Mouse (Mus musculus): Measurements from ENCODE around the gene Cox8b.
"Not testable (repeated sequence)": the region's sequence is repeated elsewhere in the genome, so short reads cannot be mapped to it uniquely, and the experiment has no call there.

Gene Cox8b

DNA sequence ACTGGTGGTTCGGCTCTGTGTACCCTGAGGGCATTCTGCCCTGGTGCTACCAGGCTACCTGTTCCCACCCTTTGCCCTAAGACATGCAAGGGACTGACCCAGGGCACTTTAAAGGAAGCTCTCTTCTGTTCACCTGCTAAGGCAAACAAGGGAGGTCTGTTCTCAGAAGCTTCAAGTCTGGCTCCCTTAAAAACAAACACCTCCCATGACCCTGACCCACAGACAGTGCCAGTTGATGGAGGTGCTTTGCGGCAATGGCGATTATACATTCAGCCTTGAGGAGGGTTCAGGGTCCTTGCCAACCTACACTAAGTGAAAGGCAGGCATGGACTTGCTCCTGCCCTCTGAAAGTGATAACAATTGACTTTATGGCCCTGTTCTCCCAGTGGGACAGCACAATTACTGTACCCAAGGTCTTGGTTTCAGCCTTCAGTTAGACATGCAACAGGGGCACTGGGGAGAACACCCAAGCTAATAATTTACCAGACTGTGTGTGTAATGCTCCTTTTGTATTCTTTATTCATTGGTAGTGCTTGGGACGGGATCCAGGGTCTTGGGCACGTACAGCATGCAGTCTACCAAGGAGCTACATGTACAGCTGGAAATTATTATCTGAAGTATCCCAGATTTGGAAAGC is 12.7 kb upstream of the Cox8b start:
- DNase-seq = no peak

DNA sequence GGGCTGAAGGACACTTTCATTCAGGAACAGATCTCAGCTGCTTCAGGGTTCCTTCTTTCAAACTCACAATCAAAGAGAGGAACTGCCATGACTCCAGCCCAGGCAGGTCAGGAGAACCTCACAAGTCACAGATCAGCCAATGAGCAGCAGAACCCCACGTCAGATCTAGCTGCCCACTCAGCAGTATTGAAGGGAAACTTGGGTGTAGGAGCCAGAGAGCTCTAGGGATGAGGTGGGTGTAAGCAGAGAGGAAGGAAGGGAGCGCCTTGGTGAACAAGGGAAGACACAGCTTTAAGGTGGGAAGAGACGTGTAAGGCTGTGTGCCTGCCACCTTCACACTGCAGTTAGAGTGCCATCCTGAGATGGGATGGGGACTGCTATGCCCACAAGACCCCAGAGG is 12.0 kb upstream of the Cox8b start:
- DNase-seq = no peak

DNA sequence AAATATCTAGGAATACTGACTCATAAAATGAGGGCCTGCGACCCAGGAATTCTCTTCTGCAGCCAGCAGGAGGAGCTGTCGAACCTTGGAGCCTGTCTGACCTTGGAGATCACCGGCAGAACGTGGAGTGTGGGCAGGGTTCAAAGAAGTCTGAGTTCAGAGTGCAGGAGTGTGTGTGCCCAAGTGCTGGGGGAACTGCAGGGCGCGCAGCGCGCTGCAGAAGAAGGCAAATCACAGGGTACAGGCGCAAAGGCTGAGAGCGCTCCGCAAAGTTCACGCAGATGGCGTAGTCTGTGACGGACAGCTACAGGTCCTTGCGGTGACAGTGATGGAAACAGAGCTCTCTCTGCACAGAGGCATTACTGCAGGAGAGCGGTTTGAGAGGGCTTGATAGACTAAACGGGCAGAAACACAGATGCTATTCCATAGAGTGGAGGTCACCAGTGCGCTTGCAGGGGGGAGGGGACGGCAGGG is 8.4 kb upstream of the Cox8b start:
- DNase-seq = peak; percentile 70

DNA sequence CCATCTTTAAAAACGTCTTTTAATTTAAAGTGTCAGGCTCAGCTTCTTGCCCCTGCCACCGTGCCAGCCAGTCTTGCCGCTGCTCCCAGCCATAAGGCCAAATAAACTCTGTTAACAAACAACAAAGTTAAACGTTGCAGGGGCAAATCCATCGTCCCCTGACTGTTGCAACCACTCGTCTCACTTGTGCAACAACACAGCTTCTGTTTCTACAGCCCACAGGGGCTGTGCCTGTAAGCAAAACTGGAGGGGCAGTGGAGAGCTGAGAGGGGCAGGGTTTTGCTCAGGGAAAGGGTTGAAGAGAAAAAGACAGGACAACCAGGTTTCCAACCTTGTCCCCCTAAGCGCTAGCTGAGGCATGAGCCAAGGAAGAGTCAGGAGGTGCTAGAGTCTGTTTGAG is 7.9 kb upstream of the Cox8b start:
- DNase-seq = no peak

DNA sequence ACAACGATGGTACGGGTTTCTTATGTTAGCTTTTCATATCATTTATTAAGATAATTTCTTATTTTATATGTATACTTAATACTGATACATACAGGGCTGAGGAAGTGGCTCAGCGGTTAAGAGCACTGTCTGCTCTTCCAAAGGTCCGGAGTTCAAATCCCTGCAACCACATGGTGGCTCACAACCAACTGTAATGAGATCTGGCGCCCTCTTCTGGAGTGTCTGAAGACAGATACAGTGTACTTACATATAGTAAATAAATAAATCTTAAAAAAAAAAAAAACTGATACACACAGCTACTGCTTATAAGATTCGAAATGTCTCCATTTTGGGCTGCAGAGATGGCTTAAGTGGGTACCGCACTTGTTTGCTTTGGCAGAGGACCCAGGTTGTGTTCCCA is 7.5 kb upstream of the Cox8b start:
- no peak for DNase-seq

DNA sequence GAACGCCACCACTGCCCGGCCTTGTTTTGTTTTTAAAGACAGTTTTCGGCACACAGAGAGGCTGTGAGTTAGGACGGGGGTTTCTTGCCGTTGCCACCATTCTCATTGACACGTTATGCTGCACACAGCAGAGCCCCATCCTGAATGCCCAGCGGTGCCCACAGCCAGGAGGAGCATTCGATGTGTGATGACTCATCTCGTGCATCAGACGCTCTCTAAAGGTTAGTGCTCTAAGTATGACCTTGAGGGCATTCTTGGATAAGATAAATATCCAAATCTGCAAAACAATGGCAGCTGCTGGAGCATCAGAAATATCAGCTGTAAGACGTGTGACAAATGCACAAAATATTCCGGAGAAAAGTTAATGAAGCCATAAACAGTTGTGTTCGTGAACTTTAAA is 6.9 kb upstream of the Cox8b start:
- DNase-seq = no peak

DNA sequence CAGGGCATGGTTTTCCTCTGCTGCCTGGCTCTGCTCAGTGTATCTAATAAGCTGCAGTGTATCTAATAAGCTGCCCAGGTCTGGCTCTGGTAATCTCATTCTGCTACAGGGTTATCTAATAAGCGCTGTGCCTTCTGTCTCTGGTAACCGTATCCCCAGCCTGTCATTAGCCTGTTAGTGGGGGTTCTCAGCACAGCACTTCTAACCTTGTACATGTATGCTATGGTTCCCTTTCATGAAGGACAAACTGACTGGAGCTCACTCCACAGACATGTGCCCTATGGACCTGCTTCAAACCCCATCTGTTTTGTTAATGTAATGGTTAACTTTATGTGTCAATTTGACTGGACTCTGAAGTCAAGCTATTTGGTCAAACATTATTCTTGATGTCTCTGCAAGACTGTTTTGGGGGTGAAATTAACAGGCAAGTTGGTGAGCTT is 5.4 kb upstream of the Cox8b start:
- DNase-seq = no peak

DNA sequence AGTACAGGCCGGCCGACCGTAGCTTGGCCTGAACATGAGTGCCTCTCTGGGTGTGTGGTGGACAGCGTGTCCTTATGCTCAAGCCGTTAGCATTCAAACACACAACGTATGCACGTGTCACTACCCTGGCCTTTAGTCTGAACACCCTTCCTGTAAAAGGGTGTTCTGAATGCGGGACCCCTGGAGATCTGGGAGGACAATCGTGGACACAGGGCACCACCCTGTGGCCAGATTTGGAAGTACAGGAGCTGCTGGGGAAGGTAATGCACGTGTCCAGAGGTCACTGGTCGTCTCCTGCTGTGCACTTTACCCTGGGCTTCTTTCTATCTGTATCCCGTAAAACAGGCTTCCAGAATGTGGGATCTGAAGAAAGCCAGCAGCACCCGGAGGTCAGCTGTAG is 3.0 kb upstream of the Cox8b start:
- DNase-seq = peak; percentile 79

DNA sequence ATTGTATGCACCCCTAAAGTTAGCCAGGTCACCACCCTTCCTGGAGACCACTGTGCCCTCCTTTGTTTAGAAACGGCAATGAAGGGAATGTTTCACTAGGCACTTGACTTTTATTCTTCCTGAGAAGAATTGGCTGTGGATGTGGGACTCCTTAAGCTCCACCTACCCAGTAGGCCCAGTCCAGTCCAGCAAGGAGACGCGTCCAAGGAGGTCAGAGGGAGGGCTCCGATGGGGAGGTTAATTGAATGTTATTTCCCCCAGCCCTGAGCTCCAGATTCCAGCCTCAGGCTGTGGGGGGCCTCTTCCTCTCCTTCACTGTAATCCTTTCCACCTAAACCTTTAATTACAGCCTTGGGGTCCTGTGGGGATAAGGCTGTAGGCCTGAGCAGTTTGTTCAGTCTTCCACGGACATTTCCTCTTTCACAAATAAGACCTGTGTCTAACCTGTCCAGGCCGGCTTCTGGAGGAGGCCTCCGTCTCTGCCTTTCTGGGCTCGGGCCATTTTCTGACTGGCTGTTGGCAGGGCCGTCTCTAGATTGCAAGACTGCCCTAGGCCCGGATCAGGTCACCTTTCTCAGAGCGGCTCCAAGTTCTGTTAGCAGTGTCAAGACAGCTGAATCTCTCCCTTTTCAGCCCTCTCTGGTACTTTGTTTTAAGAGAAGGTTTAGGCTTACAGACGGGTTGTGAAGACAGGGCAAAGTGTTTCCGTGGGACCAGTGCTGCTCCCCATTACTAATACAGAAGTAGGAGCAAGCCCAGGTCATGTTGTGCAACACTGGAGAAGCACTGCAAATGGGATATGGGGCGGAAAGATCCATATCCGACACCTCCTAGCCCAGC is 2.0 kb upstream of the Cox8b start:
- no peak for DNase-seq

DNA sequence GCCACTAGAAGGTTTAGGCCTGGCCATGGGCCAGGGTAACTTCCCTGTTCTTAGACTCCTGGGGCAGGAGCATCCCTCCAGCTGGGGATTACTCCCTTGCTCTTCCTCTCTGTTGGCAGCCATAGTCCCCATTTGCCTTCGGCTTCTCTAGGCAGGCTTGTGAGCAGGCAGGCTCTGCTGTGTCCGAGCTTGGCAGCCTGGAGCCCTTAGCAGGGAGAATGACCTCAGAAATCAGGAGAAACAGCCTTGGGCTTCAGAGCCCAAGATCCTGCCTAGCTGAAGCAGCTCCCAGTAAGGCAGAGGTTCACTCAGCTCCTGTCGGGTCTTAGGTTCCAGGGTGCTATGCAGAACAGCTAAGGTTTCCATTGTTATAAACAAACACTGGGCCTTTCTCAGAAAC is 1.1 kb downstream of the Cox8b start:
- DNase-seq = no peak

DNA sequence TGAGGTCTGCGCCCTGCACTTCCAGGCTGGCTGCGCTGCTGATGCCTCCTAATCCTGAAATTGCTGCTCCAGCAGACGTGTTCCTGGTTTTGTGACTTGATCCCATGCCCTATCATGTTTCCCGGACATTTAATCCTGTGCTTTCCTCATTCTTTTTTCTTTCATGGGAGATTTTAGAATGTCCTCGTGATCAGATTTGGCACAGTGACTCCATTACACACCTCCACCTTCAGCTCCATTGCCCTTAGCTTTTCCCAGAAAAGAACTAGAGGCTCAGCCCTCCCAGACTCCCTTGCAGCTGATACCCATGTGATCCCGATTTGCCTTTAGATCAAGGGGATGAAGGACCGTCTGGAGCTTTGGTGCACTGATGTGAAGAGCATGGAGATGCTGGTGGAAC is 2.4 kb downstream of the Cox8b start:
- no peak for DNase-seq

DNA sequence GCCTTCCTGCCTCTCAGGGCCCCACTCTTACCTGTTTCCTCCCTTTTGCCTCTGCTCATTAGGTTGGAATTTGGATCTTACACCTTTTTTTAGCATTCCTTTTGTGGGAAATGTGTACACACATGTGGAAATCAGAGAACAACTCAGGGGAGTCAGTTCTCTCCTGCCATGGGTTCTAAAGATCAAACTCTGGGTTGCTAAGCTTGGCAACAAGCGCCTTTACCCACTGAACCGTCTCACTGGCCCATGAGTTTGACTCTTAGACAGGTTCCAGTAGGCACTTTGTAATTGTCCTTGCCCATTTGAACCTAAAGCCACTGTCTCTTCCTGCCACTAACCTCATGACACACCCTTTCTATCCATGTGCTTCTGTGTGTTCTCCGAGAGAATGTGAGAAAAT is 5.6 kb downstream of the Cox8b start:
- DNase-seq = no peak

DNA sequence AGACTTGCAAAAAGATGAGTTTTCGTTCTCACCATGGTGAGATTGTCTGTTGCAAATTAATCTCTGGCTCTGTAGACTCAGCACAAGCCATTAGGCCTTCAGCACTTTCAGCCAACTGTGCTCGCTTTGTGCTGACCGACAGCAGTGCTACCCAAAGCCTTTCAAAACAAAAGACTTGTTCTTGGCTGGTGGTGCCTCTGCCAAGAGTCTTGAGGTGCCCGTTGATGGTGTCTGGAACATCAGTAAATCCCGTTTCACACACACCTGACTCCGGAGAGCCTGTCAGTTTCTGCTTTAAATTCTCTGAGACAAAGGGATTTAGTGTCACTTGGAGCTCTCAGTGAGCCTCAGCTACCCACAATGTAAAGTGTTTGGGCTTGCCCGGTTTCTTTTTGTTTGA is 6.2 kb downstream of the Cox8b start:
- DNase-seq = no peak

DNA sequence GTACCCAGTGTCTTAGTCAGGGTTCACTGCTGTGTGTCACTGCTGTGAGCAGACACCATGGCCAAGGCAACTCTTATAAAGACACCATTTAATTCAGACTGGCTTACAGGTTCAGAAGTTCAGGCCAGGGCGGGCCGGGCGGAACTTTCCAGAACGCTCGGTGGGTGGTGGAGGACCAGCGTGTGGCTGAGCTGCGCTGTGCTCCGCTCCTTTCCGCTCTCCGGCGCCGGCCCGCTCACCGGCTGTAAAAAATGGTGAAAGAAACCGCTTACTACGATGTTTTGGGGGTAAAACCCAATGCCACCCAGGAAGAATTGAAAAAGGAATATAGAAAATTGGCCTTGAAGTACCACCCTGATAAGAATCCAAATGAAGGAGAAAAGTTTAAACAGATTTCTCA is 9.6 kb downstream of the Cox8b start:
- not testable (repeated sequence) for DNase-seq

DNA sequence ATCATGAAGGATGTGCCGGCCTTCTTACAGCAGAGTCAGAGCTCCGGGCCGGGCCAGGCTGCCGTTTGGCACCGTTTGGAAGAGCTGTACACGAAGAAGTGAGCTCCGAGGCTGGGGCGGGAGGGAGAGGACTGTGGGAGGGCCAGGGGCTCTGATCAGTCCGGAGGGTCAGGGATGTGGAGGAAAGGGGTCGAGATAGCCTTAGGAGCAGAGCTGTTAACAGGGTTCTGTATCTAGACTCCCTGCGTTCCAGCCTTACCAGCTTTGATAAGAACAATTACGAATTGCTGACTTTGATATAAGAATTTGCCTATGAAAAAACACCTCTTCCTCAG is 17.8 kb downstream of the Cox8b start:
- no peak for DNase-seq

DNA sequence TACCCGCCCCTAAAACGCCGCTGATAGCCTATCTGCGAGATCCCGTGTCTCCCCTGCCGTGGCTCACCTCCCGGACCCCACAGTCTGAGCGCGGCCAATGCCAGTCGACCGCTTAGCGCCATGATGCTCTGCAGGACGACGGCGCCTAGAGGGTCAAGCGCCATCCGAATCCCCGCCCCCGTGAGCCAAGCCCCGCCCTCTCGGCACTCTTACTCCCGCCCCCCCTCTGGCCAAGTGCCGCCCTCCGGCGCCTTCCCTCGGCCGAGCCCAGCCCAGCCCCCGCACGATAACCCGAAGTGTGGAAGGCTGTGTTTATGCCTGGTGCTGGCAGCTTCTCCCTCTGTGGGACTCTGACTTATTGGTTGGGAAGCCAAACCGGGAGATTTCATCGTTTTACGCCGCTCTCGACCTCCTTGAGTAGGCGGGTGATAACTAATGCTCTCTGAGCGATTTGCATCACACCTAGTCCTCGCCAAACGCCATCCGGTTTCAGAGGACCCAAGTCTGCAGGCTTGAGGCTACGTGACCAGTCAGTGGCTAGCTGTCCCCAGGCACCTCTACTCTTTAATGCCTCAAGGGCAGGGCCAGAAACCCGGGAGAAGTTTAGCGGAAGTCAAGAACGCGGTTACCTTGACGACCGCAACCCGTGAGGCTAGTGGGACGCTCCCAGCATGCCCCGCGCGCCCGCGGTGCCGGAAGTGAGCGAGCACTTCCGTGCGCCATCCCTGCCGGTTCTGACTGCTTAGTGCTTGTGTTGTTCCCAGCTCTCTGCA is 18.4 kb downstream of the Cox8b start, which contains the start of the genes Psmd13 and Sirt3:
Gene Psmd13, plus strand, starts transcription at position 273 of the 773 bp plus-strand sequence.
Gene Sirt3, minus strand, starts transcription at position 614 of the 773 bp plus-strand sequence.
- DNase-seq = peak; percentile 90

DNA sequence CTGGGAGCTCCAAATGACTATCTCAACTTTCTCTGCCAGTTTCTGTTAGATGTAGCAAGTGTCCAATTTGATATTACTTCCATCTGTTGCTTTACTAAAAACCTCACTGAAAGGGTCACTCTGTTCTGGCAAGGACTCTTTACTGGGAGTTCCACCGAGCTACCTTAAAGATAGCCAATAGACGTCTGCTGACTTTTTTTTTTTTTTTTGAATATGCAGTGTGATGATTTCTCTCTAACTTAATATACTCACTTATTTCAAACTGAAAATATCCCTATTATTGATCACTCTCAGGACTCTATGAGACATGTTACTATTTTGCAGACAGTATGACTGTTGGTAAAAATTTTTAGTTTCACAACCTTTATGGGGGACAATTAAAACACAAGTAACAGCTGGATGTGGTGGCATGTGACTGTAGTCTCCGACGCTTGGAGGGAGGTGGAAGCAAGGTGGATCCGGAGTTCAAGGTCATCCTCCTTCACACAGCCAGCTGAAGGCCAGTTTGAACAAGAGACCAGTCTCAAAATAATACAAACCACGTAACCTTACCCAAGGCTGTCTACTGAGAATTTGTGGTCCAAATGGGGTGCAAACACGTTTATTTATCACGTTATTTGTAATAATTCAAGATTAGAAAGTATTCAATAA is 19.3 kb downstream of the Cox8b start:
- DNase-seq = no peak

DNA sequence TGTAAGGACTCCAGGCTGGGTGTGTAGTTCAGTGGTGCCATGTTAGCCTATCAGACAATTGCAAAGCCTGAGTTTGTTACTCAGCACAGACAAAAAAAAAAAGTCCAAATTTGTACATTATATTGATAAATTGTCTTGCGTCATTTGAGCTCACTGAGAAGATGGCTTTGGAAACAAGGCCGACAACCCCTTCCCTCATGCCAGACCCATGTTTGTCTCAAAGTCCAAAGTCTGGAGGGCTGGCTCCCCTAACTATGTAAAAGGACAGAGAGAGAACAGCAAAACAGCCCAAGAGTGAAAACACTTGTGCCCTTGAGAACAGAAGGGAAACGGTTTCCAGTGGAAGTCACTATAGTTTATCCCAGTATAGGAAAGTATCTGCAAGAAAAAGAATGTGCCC is 19.8 kb downstream of the Cox8b start:
- no peak for DNase-seq

DNA sequence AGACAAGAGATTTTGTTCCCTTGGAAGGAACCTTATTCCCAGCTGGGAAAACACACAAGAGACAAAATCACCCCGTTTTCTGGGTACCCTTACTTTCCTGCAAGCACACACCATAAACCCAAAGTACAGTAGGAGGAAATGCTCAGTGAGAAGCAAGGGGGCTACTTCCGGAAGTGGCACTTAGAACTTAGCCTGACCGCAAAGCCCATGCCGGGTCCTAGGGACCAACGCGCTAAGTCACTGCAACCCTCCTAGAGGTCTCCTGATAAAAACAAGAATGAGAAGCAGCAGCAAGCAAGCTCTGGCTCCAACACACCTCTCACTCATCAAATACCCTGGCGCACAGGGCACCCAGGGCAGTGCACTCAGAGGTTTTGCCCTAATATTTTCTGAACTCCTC is 20.9 kb downstream of the Cox8b start:
- DNase-seq = no peak

DNA sequence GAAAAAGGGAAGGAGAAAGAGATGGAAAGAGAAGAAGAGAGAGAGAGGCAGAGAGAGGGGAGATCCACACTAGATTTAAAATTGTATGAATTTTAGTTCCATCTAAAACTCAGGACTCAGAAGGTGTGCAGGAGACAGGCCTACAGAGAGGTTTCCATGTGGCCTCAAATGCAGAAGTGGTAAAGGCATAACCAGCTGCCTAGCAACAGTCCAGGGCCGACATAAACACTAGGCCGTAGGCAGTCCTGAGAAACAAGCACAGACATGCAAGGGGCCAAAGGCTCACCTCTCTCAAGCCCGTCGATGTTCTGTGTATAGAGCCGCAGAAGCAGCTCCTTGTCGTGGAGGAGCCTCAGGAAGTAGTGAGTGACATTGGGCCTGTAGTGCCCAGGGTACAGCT is 22.9 kb downstream of the Cox8b start:
- DNase-seq = no peak

DNA sequence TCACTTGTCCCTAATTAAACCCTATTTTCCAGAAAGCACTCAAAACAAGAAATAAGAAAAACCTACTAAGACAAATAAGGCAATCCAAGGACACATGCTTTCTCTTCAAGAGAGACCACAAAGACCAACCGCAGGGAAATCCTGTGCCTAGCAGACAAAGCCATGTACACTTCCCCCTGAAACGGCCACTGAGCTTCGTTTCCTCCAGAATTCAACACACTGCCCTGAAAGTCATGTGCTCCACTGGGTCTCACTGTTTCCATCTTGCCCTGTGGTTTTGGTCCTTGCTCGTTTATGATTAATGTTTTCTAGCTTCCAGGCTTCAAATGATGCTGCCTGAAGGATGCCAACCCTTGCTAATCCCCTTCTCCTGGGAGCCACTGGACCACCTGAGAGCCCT is 26.0 kb downstream of the Cox8b start:
- DNase-seq = no peak

DNA sequence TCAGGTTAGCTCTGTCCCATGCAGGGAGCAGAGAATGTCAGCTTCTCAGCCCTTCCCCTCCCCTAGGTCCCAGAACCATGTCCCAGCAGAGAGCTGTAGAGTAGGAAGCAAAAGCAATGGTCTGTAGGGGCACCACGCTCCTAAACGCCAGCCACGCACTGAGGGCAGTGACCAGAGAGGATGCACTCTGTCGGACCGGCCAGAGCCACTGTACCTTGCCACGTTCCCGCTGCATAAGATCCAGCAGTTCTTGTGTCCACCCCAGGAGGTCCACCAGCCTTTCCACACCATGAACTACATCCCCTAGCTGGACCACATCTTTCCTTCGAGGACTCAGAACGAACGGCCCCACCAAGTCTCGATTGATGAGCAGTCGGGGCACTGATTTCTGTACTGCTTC is 35.5 kb downstream of the Cox8b start:
- DNase-seq = no peak

DNA sequence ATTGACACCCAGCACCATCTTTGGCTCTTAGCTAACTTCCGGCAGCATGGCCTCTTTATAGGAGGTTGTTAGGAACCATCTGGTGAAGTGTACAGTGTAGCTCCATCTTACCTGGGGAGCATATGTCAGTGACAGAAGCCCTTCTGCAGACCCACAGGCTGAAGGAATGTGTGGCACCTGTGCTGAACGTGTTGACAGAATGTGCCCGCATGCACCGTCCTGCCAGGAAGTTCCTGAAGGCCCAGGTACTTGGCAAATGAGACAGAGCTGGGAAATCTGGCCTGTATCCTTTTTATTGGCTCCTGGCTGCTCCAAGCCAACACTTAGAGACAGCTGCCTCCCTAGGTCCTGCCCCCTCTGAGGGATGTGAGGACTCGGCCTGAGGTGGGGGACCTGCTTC is 39.5 kb downstream of the Cox8b start:
- DNase-seq = no peak
